Mouse (Mus musculus) thymus, adult 18-20 months (tissue): ENCODE results near the gene Unc13a.

ENCODE experiments used
- DNase-seq, 2 experiments: peaks; one replicate each; pipeline ENCODE4 v3.0.0; 2022; ENCODE audit warnings: mixed read lengths in 2 of 2

Unc13a gene

DNA sequence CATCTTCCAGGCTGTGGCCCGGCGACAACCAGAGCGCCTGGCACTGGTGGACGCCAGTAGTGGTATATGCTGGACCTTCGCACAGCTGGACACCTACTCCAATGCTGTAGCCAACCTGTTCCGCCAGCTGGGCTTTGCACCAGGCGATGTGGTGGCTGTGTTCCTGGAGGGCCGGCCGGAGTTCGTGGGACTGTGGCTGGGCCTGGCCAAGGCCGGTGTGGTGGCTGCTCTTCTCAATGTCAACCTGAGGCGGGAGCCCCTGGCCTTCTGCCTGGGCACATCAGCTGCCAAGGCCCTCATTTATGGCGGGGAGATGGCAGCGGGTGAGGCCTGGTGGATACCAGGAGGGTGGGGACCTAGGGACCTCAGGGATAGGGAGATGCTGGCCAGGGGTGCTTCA is 92.1 kb downstream of the Unc13a start:
- DNase-seq: no peak

DNA sequence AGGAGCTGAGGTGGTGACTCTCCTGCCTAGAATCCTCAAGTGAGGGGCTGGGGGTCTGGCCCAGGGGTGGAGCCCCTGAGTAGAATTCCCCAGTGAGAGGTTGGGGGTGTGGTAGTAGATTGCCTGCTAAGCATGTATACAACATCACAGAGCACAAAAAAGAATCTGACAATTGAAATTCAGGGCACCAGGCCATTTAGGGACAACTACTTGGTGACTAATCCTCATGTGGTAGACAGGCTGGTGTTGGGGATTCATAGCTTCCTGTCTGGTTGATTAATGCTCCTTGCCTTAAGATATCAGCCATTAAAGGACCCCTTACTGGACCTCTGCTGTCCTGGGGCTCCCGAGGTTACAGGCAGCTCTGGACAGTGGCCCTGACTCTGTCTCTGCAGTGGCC is 92.5 kb downstream of the Unc13a start:
- DNase-seq: no peak

DNA sequence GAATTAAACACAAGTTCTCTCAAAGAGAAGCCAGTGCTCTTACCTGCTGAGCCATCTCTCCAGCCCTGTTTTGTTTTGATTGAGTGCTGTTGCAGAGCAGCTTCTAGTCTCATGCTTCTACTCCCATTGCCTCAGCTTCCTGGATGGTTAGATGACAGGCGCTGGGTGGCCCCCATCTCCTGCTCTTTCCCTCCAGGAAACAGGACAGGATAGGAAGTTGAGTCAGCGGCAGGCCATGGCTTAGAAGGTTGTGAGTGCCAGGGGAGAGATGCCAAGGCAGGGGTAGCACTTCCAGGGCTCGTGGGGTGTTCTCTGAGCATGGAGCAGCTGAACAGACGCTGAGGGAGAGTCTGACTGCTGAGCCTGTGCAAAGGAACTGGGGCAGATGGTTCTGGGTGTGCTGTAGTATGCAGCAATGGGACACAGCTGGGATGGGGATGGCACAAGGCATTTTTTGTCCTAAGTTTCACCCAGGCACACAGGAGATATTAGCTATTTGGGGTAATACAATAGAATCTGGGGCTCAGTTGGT is 93.6 kb downstream of the Unc13a start:
- no peak for DNase-seq

DNA sequence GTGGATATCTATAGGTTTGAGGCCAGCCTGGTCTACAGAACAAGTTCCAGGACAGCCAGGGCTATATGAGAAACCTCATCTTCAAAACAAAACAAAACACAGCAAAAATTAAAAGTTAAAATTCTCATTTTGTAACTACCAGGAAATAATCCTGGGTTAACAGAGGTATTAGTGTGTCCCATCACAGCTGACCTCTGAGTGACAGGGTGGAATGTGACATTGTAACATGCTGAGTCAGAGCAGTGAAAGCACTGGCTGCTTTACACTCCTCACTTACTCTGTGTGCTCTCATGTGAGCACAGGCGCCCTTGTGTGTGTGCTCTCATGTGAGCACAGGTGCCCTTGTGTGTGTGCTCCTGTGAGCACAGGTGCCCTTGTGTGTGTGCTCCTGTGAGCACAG is 96.5 kb downstream of the Unc13a start:
- DNase-seq: no peak

DNA sequence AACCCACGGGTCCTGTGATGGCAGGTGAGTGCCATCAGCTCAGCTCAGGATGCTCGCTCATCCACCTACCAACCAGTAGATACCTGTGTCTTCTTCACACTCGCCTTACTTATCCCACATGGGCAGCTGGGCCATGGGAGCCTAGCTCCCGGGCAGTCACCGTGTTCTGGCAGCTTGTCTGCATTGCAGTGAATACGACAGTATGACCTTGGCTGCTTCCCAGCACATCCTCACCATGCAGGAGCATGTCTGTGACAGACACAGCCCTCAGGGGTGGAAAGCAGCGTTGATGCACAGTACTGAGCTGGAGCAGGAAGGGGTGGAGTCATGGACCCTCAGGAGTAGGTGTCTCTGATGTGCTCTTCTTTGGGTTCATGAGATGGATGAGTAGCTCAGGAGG is 97.1 kb downstream of the Unc13a start:
- DNase-seq: no peak
